In the genomic region with DNA sequence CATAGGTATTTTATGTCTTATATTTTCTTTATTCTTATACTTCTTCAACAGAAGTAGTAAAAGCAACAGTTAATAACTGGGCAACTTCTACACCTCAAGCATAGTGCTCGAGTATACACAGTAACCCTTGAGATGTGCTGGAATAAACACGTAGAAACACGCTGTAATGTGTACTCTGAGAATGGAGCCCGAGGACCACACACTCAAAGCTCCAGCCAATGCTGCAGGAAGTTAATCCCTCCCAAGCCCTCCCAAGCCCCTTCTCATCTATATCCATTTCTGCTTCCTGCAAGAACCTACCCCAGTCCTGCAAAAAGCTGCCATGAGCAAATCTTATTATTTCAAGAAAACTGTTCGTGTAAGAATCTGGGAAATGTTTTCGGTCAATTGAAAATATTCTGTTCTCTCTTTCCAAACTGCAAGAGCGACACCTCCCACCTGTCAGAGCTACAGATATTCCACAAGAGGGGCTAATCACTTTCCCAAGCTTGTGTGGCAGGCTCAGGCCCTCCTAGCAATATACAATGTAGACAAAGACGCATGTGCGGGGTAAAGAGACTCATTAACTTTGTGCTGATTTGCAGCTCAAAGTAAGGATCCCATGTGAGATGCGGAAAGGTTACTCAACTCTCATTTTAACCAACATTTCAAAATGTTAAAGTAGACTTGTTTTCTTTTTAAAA, we compare ENCODE assay signal across 26 mouse cellular contexts.
DNase-seq lines count a peak whose midpoint lies in the region; ATAC-seq lines count a peak whose summit lies in the region.
"Had no signal": no experiment of that assay in that cellular context is flagged by ENCODE, and none has a peak within 500 bp of the region (broad histone marks: within the 10 kb centered on the region; RNA-seq: fewer than 3 reads in every experiment).

No protein-coding gene starts in this region.

- H3K36me3 ChIP-seq in embryonic facial prominence, embryonic 11.5 days (replicated peaks; ENCODE audit: control insufficient read depth, insufficient read depth, low read depth, low read length): no peaks in the 10 kb centered on the region
- no peaks in the 10 kb centered on the region for H3K36me3 ChIP-seq in embryonic facial prominence, embryonic 10.5 days (replicated peaks)
- H3K36me3 ChIP-seq in neural tube, embryonic 13.5 days: no peaks in the 10 kb centered on the region
- H3K36me3 ChIP-seq in forebrain, embryonic 13.5 days (ENCODE audit: poor library complexity, severe bottlenecking): no peaks in the 10 kb centered on the region
- no peaks in the 10 kb centered on the region for H3K36me3 ChIP-seq in midbrain, embryonic 16.5 days (ENCODE audit: control insufficient read depth, insufficient read depth, low read length)
- H3K36me3 ChIP-seq: embryonic facial prominence, embryonic 12.5 days; limb, embryonic 13.5 days; liver, embryonic 13.5 days; neural tube, embryonic 12.5 days had no signal

- H3K4me3 ChIP-seq in embryonic facial prominence, embryonic 11.5 days (ENCODE audit: low read depth, low read length): no peak overlapping the region
- H3K4me3 ChIP-seq in embryonic facial prominence, embryonic 10.5 days: no peak overlapping the region
- no peak overlapping the region for H3K4me3 ChIP-seq in neural tube, embryonic 13.5 days
- H3K4me3 ChIP-seq in forebrain, embryonic 13.5 days: no peak overlapping the region
- H3K4me3 ChIP-seq in midbrain, embryonic 16.5 days (ENCODE audit: low read depth, low read length): no peak overlapping the region
- H3K4me3 ChIP-seq: embryonic facial prominence, embryonic 12.5 days; limb, embryonic 13.5 days; liver, embryonic 13.5 days; neural tube, embryonic 12.5 days had no signal

- peak; percentile 13 for DNase-seq in embryonic facial prominence, embryonic 11.5 days (ENCODE audit: low spot score)
- no peak for DNase-seq in embryonic facial prominence, embryonic 10.5 days (ENCODE audit: low spot score)
- DNase-seq in neural tube, embryonic 10.5 days (ENCODE audit: extremely low spot score, low spot score): no peak
- DNase-seq in adrenal gland, adult 2 months: no peak
- no peak for DNase-seq in left cerebral cortex, adult 11 months (ENCODE audit: low spot score)
- DNase-seq: cerebellum, adult 18-20 months; cerebellum, postnatal 25 days; gastrocnemius, postnatal 14 days; heart, adult 11 months; kidney, postnatal 25 days; layer of hippocampus, postnatal 36 days; liver, embryonic 13.5 days; lung, adult 2 months; lung, postnatal 14 days; thymus, adult 18-20 months; thymus, postnatal 4 days had no signal

- H3K9ac ChIP-seq in embryonic facial prominence, embryonic 11.5 days (replicated peaks; ENCODE audit: low read length): no peak overlapping the region
- no peak overlapping the region for H3K9ac ChIP-seq in neural tube, embryonic 13.5 days
- no peak overlapping the region for H3K9ac ChIP-seq in forebrain, embryonic 13.5 days
- no peak overlapping the region for H3K9ac ChIP-seq in midbrain, embryonic 16.5 days (ENCODE audit: low read depth, low read length)
- H3K9ac ChIP-seq: embryonic facial prominence, embryonic 12.5 days; limb, embryonic 13.5 days; liver, embryonic 13.5 days; neural tube, embryonic 12.5 days had no signal

- no peak overlapping the region for H3K27ac ChIP-seq in embryonic facial prominence, embryonic 11.5 days (replicated peaks; ENCODE audit: low read depth, low read length)
- no peak overlapping the region for H3K27ac ChIP-seq in embryonic facial prominence, embryonic 10.5 days (replicated peaks)
- H3K27ac ChIP-seq in neural tube, embryonic 13.5 days (replicated peaks): peak overlapping the region; percentile 61; the same call in 1 of the 2 replicates
- peak overlapping the region; percentile 74 for H3K27ac ChIP-seq in forebrain, embryonic 13.5 days
- no peak overlapping the region; the same call in 1 of the 2 replicates for H3K27ac ChIP-seq in midbrain, embryonic 16.5 days (ENCODE audit: low read length)
- H3K27ac ChIP-seq: embryonic facial prominence, embryonic 12.5 days; hindbrain, postnatal 0 days; limb, embryonic 13.5 days; liver, embryonic 13.5 days; neural tube, embryonic 12.5 days had no signal

- WGBS in embryonic facial prominence, embryonic 11.5 days: 84% methylated on average over 10 of the region's 10 CpGs
- 76% methylated on average over 10 of the region's 10 CpGs for WGBS in embryonic facial prominence, embryonic 10.5 days
- WGBS in neural tube, embryonic 13.5 days: 64% methylated on average over 10 of the region's 10 CpGs
- 8% methylated on average over 10 of the region's 10 CpGs for WGBS in forebrain, embryonic 13.5 days
- 43% methylated on average over 10 of the region's 10 CpGs for WGBS in midbrain, embryonic 16.5 days

- H3K27me3 ChIP-seq in embryonic facial prominence, embryonic 11.5 days (ENCODE audit: control insufficient read depth, insufficient read depth, low read length): no peaks in the 10 kb centered on the region
- H3K27me3 ChIP-seq in embryonic facial prominence, embryonic 10.5 days (replicated peaks; ENCODE audit: low read depth, poor library complexity, severe bottlenecking): no peaks in the 10 kb centered on the region
- no peaks in the 10 kb centered on the region for H3K27me3 ChIP-seq in neural tube, embryonic 13.5 days
- H3K27me3 ChIP-seq in forebrain, embryonic 13.5 days: 0 out of 2 replicates have a peak, but pooled peaks cover 3% of the 10 kb centered on the region
- H3K27me3 ChIP-seq in midbrain, embryonic 16.5 days (ENCODE audit: control insufficient read depth, insufficient read depth, low read depth, low read length): no peaks in the 10 kb centered on the region; the same call in 1 of the 2 replicates
- H3K27me3 ChIP-seq: embryonic facial prominence, embryonic 12.5 days; liver, embryonic 13.5 days; neural tube, embryonic 12.5 days; Patski had no signal

- H3K9me3 ChIP-seq in embryonic facial prominence, embryonic 11.5 days (replicated peaks; ENCODE audit: control insufficient read depth, low read length): no peaks in the 10 kb centered on the region
- H3K9me3 ChIP-seq in embryonic facial prominence, embryonic 10.5 days: no peaks in the 10 kb centered on the region
- H3K9me3 ChIP-seq in neural tube, embryonic 13.5 days: no peaks in the 10 kb centered on the region
- H3K9me3 ChIP-seq in forebrain, embryonic 13.5 days (replicated peaks): no peaks in the 10 kb centered on the region
- H3K9me3 ChIP-seq in midbrain, embryonic 16.5 days (replicated peaks; ENCODE audit: control insufficient read depth, low read length, poor library complexity, severe bottlenecking): no peaks in the 10 kb centered on the region
- H3K9me3 ChIP-seq: embryonic facial prominence, embryonic 12.5 days; limb, embryonic 13.5 days; liver, embryonic 13.5 days; neural tube, embryonic 12.5 days had no signal

- H3K4me1 ChIP-seq in embryonic facial prominence, embryonic 11.5 days (ENCODE audit: control insufficient read depth, insufficient read depth, low read length): no peaks in the 10 kb centered on the region
- H3K4me1 ChIP-seq in embryonic facial prominence, embryonic 10.5 days: 0 out of 2 replicates have a peak, but pooled peaks cover 11% of the 10 kb centered on the region
- H3K4me1 ChIP-seq in neural tube, embryonic 13.5 days (replicated peaks): peaks cover 20% of the 10 kb centered on the region
- peaks cover 33% of the 10 kb centered on the region for H3K4me1 ChIP-seq in forebrain, embryonic 13.5 days
- peaks cover 4% of the 10 kb centered on the region; the same call in 1 of the 2 replicates for H3K4me1 ChIP-seq in midbrain, embryonic 16.5 days (ENCODE audit: control insufficient read depth, insufficient read depth, low read length)
- H3K4me1 ChIP-seq: liver, embryonic 13.5 days; neural tube, embryonic 12.5 days had no signal

- H3K4me2 ChIP-seq in embryonic facial prominence, embryonic 11.5 days (ENCODE audit: low read depth, low read length): no peak overlapping the region
- H3K4me2 ChIP-seq in neural tube, embryonic 13.5 days: no peak overlapping the region
- H3K4me2 ChIP-seq in forebrain, embryonic 13.5 days: peak overlapping the region; percentile 33
- H3K4me2 ChIP-seq in midbrain, embryonic 16.5 days (ENCODE audit: low read length): no peak overlapping the region
- H3K4me2 ChIP-seq: embryonic facial prominence, embryonic 12.5 days; heart, embryonic 11.5 days; limb, embryonic 13.5 days; liver, embryonic 13.5 days; neural tube, embryonic 12.5 days had no signal

- ATAC-seq in embryonic facial prominence, embryonic 11.5 days (replicated peaks; ENCODE audit: insufficient number of reproducible peaks, low FRiP score, low TSS enrichment, low read depth): no peak
- ATAC-seq in neural tube, embryonic 13.5 days (ENCODE audit: low read depth): 0 out of 2 replicates have a peak, but pooled peaks have one; percentile 62
- ATAC-seq in forebrain, embryonic 13.5 days: peak; percentile 84
- peak; percentile 77; the same call in 1 of the 2 replicates for ATAC-seq in midbrain, embryonic 16.5 days
- ATAC-seq: hindbrain, postnatal 0 days; intestine, embryonic 16.5 days; Patski had no signal

Comparison
In these comparisons a context has a peak if more than half of its experiments do, and no peak if none do; other contexts are left out.
1. H3K27ac ChIP-seq: peak in neural tube, embryonic 13.5 days (single experiment) and forebrain, embryonic 13.5 days (single experiment); none in embryonic facial prominence, embryonic 11.5 days (single experiment), embryonic facial prominence, embryonic 10.5 days (single experiment) and midbrain, embryonic 16.5 days (single experiment).